Mouse (Mus musculus): ENCODE measurements around the gene Olfr9. TPM values are rescaled to one million over a fixed set of nuclear protein-coding genes. Genes with fewer than 3 reads are reported as not detected.

Gene Olfr9
- polyA plus RNA-seq (2015; fragmentation: Nextera tagmentation; extraction: Ambion mirVana): not detected in 2 replicates

GRCm38 (mm10) chr10:128989131-128989530, at the start of gene Olfr9:
TSS of gene Olfr9 (plus strand) at chr10:128989431.

DNA sequence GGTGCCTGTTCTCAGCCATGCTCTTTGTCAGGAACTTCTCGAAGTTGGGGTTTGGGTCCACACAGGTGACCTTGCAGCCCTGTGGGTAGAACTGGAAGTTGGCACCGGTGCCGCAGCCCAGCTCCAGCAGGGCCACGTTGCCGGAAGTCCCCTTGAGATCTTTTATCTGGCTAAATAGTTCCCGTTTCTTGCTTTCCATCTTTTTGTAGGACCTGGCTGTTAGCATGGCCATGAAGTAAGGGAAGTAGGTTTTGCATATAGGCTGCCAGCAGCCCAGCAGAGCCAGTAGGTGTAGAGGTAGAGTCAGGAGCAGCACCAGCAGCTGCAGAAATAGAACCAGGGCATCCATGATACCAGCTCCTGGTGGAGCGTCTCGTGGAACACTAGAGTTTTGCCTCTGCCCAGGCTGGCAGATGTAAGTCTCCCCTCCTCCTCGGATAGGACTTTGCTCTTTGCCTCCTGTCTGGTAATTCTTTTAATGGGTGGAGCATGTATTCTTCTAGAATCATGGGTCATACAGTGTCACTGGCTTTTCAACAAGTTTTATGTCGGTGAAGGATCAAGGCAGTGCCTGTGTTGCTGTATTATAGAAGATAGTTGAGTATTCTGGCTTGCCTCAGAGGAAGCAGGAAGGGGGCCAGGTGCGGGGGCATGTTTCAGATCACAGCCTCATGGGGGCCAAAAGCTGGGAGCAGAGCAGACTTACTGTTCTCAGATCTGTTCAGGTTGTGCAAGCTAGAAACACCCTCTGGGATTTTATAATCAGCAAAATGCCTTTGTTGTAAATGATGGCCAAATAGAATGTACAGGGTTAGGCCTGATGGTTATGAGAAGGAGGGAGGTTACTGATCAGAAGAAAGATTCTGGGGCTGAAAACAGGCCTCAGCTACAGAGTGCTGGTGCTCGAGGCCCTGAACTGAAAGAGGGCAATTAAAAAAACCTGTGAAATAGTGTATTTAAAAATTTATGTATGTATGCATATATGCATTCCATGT, 28.3 kb upstream of the Olfr9 start, which contains the start of gene Mettl7b:
Gene Mettl7b, minus strand, starts transcription at position 399 of the 995 bp plus-strand sequence.

GRCm38 (mm10) chr10:129010288-129010841, 21.1 kb downstream of the Olfr9 start, which contains the start of gene Olfr763:
TSS of gene Olfr763 (plus strand) at chr10:129010791.

DNA sequence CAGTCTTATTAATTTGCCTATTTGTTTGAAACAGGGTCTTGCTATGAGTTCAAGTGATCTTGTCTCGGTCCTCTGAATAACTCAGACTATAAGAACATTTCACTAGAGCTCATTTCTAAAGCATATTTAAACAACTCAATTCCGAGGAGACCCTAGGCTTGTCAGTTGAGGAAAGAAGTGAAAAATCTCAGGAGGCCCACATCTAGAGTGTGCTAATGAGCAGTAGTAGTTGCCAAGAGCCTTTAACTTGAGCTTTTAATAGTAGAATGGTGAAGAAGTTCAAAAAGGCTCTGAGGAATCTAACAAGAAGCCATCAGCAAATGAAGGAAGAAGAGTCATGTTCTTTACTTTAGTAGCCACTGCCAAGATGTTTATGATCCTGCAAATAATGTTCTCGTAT, 50.6 kb downstream of the Olfr9 start, which contains the start of gene Olfr764-ps1:
Gene Olfr764-ps1, minus strand, starts transcription at position 101 of the 400 bp plus-strand sequence.

Other genes with a start within 250 kb of the Olfr9 start
- 3.3 and 5.3 TPM in 2 replicates for gene Dgka, start 244.6 kb upstream of the Olfr9 start, polyA plus RNA-seq (2015; fragmentation: Nextera tagmentation; extraction: Ambion mirVana)
- 23.9 and 26.6 TPM in 2 replicates for gene Pym1, start 241.5 kb upstream of the Olfr9 start, polyA plus RNA-seq (2015; fragmentation: Nextera tagmentation; extraction: Ambion mirVana)
- 0.67 and 1.2 TPM in 2 replicates for gene Mmp19, start 198.5 kb upstream of the Olfr9 start, polyA plus RNA-seq (2015; fragmentation: Nextera tagmentation; extraction: Ambion mirVana)
- gene Dnajc14, start 185.4 kb upstream of the Olfr9 start, polyA plus RNA-seq (2015; fragmentation: Nextera tagmentation; extraction: Ambion mirVana): 21.1 and 26.6 TPM in 2 replicates
- gene Tmem198b, start 185.1 kb upstream of the Olfr9 start, polyA plus RNA-seq (2015; fragmentation: Nextera tagmentation; extraction: Ambion mirVana): 3.9 and 6.1 TPM in 2 replicates
- 118 and 139 TPM in 2 replicates for gene Sarnp, start 172.1 kb upstream of the Olfr9 start, polyA plus RNA-seq (2015; fragmentation: Nextera tagmentation; extraction: Ambion mirVana)
- 68.8 and 73.7 TPM in 2 replicates for gene Ormdl2, start 167.8 kb upstream of the Olfr9 start, polyA plus RNA-seq (2015; fragmentation: Nextera tagmentation; extraction: Ambion mirVana)
- gene Gdf11, start 97.7 kb upstream of the Olfr9 start, polyA plus RNA-seq (2015; fragmentation: Nextera tagmentation; extraction: Ambion mirVana): 0.82 and 1.2 TPM in 2 replicates
- gene Cd63, start 88.4 kb upstream of the Olfr9 start, polyA plus RNA-seq (2015; fragmentation: Nextera tagmentation; extraction: Ambion mirVana): 240 and 284 TPM in 2 replicates
- gene Rdh5, start 66.5 kb upstream of the Olfr9 start, polyA plus RNA-seq (2015; fragmentation: Nextera tagmentation; extraction: Ambion mirVana): 4.8 and 5.9 TPM in 2 replicates
- 116 and 145 TPM in 2 replicates for gene Bloc1s1, start 65.4 kb upstream of the Olfr9 start, polyA plus RNA-seq (2015; fragmentation: Nextera tagmentation; extraction: Ambion mirVana)
- 2.5 and 3.2 TPM in 2 replicates for gene Itga7, start 55.6 kb upstream of the Olfr9 start, polyA plus RNA-seq (2015; fragmentation: Nextera tagmentation; extraction: Ambion mirVana)
- gene Mettl7b, start 28.4 kb upstream of the Olfr9 start, polyA plus RNA-seq (2015; fragmentation: Nextera tagmentation; extraction: Ambion mirVana): 0.10 TPM in 1 of 2 replicates, not detected in the other
- not detected in 2 replicates for gene Olfr763, start 21.4 kb downstream of the Olfr9 start, polyA plus RNA-seq (2015; fragmentation: Nextera tagmentation; extraction: Ambion mirVana)
- gene Olfr764-ps1, start 50.5 kb downstream of the Olfr9 start, polyA plus RNA-seq (2015; fragmentation: Nextera tagmentation; extraction: Ambion mirVana): not detected in 2 replicates
- gene Olfr765, start 60.6 kb downstream of the Olfr9 start, polyA plus RNA-seq (2015; fragmentation: Nextera tagmentation; extraction: Ambion mirVana): not detected in 2 replicates
- gene Olfr766-ps1, start 79.5 kb downstream of the Olfr9 start, polyA plus RNA-seq (2015; fragmentation: Nextera tagmentation; extraction: Ambion mirVana): not detected in 2 replicates
- not detected in 2 replicates for gene Olfr767, start 93.5 kb downstream of the Olfr9 start, polyA plus RNA-seq (2015; fragmentation: Nextera tagmentation; extraction: Ambion mirVana)
- not detected in 2 replicates for gene Olfr768, start 109.9 kb downstream of the Olfr9 start, polyA plus RNA-seq (2015; fragmentation: Nextera tagmentation; extraction: Ambion mirVana)
- not detected in 2 replicates for gene Olfr769, start 128.4 kb downstream of the Olfr9 start, polyA plus RNA-seq (2015; fragmentation: Nextera tagmentation; extraction: Ambion mirVana)
- not detected in 2 replicates for gene Olfr770, start 149.6 kb downstream of the Olfr9 start, polyA plus RNA-seq (2015; fragmentation: Nextera tagmentation; extraction: Ambion mirVana)
- gene Olfr771, start 175.3 kb downstream of the Olfr9 start, polyA plus RNA-seq (2015; fragmentation: Nextera tagmentation; extraction: Ambion mirVana): not detected in 2 replicates
- gene Olfr772, start 188.5 kb downstream of the Olfr9 start, polyA plus RNA-seq (2015; fragmentation: Nextera tagmentation; extraction: Ambion mirVana): not detected in 2 replicates
- gene Olfr773, start 198.0 kb downstream of the Olfr9 start, polyA plus RNA-seq (2015; fragmentation: Nextera tagmentation; extraction: Ambion mirVana): not detected in 2 replicates
- gene Olfr774, start 246.8 kb downstream of the Olfr9 start, polyA plus RNA-seq (2015; fragmentation: Nextera tagmentation; extraction: Ambion mirVana): not detected in 2 replicates

Measured in spleen, postnatal 0 days (tissue).